Comparison of ENCODE assay signal across 14 mouse cellular contexts in the genomic region with DNA sequence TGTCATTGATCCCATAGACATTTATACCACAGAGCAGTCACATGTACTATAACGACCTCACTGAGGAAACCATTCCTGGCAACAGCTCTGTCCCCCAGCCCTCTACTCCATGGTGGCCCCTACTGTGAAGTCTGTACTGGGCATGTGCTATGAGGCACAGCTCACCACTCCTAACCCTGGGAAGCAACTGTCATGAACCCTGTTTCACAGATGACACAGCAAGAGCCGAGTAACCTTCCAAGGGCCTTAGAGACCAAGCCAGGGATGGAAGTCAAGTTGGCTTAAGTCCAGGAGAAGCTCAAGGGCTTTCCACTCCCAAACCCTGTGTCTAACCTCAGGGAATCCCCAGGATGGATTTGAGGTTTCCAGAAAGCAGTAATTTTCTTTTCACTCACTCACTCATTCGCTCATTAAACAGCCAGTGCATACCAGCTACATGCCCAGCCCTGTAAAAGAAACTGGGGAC.
A peak's percentile ranks its signal among the peaks of the same experiment; 100 is the strongest.
DNase-seq lines count a peak whose midpoint lies in the region; ATAC-seq and TF ChIP-seq lines count a peak whose summit lies in the region.
"Had no signal": no experiment of that assay in that cellular context is flagged by ENCODE, and none has a peak within 500 bp of the region (broad histone marks: within the 10 kb centered on the region; RNA-seq: fewer than 3 reads in every experiment).

No protein-coding gene starts in this region.

- DNase-seq in adrenal gland, adult 8-10 months, result peak; percentile 23
- no peak for DNase-seq in adrenal gland, postnatal 25 days
- no peak for DNase-seq in kidney, postnatal 14 days
- peak; percentile 88 for DNase-seq in Patski (ENCODE audit: low read depth, low spot score)
- DNase-seq in urinary bladder, postnatal 25 days (ENCODE audit: low spot score), result no peak
- DNase-seq in frontal cortex, postnatal 14 days (ENCODE audit: low spot score in 2 of 2), result no peak
- DNase-seq: gastrocnemius, postnatal 25 days; kidney, postnatal 10 days had no signal

- ATAC-seq in kidney, embryonic 14.5 days (ENCODE audit: low FRiP score, low TSS enrichment), result 0 out of 2 replicates have a peak, but pooled peaks have one; percentile 42
- peak; percentile 70 for ATAC-seq in Patski
- peak; percentile 32; the same call in 1 of the 2 replicates for ATAC-seq in liver, embryonic 12.5 days

- peaks cover 14% of the 10 kb centered on the region; the same call in 1 of the 2 replicates for H3K4me1 ChIP-seq in kidney, embryonic 14.5 days (ENCODE audit: control insufficient read depth, insufficient read depth, low read length)
- H3K4me1 ChIP-seq in liver, embryonic 12.5 days, result 0 out of 2 replicates have a peak, but pooled peaks cover 4% of the 10 kb centered on the region
- H3K4me1 ChIP-seq: liver, embryonic 15.5 days had no signal

- H3K4me2 ChIP-seq in kidney, embryonic 14.5 days (replicated peaks; ENCODE audit: low read depth, low read length), result no peak overlapping the region
- H3K4me2 ChIP-seq in liver, embryonic 12.5 days, result no peak overlapping the region
- H3K4me2 ChIP-seq: liver, embryonic 15.5 days; stomach, embryonic 15.5 days had no signal

- H3K9me3 ChIP-seq in kidney, embryonic 14.5 days (ENCODE audit: control insufficient read depth, low read length), result no peaks in the 10 kb centered on the region
- no peaks in the 10 kb centered on the region for H3K9me3 ChIP-seq in liver, embryonic 12.5 days (replicated peaks)
- H3K9me3 ChIP-seq: embryonic facial prominence, embryonic 12.5 days; liver, embryonic 15.5 days; stomach, embryonic 15.5 days had no signal

- in situ Hi-C loops in Patski (cut with MboI; ENCODE audit: low pct_unique_long_range_greater_than_20kb), result no loop called here

- no peak for TF ChIP-seq CTCF in Patski (IDR thresholded peaks at IDR 0.05)

- no peaks in the 10 kb centered on the region for H3K36me3 ChIP-seq in kidney, embryonic 14.5 days (ENCODE audit: control insufficient read depth, insufficient read depth, low read length)
- no peaks in the 10 kb centered on the region for H3K36me3 ChIP-seq in liver, embryonic 12.5 days
- H3K36me3 ChIP-seq: embryonic facial prominence, embryonic 12.5 days; liver, embryonic 15.5 days; stomach, embryonic 15.5 days had no signal

- H3K4me3 ChIP-seq in kidney, embryonic 14.5 days (ENCODE audit: low read length), result no peak overlapping the region
- no peak overlapping the region for H3K4me3 ChIP-seq in liver, embryonic 12.5 days
- H3K4me3 ChIP-seq: embryonic facial prominence, embryonic 12.5 days; liver, embryonic 15.5 days; myocyte; stomach, embryonic 15.5 days had no signal

- CTCF ChIA-PET in Patski (lab: Charles Lee), result interaction anchor here (0.6 to 1.0 kb wide), 4 partner anchors 8 to 411 kb away, joined by 3 read pairs; no protein-coding TSS in a partner anchor

- 74% methylated on average over 3 of the region's 3 CpGs for WGBS in kidney, embryonic 14.5 days
- WGBS in liver, embryonic 12.5 days (ENCODE audit: insufficient replicate concordance), result 56% methylated on average over 3 of the region's 3 CpGs

- H3K27ac ChIP-seq in kidney, embryonic 14.5 days (ENCODE audit: low read depth, low read length), result no peak overlapping the region
- no peak overlapping the region for H3K27ac ChIP-seq in liver, embryonic 12.5 days
- H3K27ac ChIP-seq: embryonic facial prominence, embryonic 12.5 days; liver, embryonic 15.5 days; stomach, embryonic 15.5 days had no signal

- H3K27me3 ChIP-seq in kidney, embryonic 14.5 days (ENCODE audit: control insufficient read depth, insufficient read depth, low read length), result no peaks in the 10 kb centered on the region
- H3K27me3 ChIP-seq in Patski, result no peaks in the 10 kb centered on the region
- no peaks in the 10 kb centered on the region for H3K27me3 ChIP-seq in liver, embryonic 12.5 days (replicated peaks)
- H3K27me3 ChIP-seq: embryonic facial prominence, embryonic 12.5 days; liver, embryonic 15.5 days; stomach, embryonic 15.5 days had no signal

- H3K9ac ChIP-seq in kidney, embryonic 14.5 days (ENCODE audit: low read depth, low read length), result no peak overlapping the region
- H3K9ac ChIP-seq in liver, embryonic 12.5 days, result no peak overlapping the region
- H3K9ac ChIP-seq: embryonic facial prominence, embryonic 12.5 days; liver, embryonic 15.5 days; stomach, embryonic 15.5 days had no signal

- POLR2A ChIA-PET in Patski (lab: Charles Lee), result interaction anchor here (0.7 kb wide), 1 partner anchor 428 kb away, joined by 4 read pairs; no protein-coding TSS in a partner anchor

Comparison
In these comparisons a context has a peak if more than half of its experiments do, and no peak if none do; other contexts are left out.
1. DNase-seq: peak in adrenal gland, adult 8-10 months (single experiment) and Patski (single experiment); none in adrenal gland, postnatal 25 days (single experiment), kidney, postnatal 14 days (single experiment), urinary bladder, postnatal 25 days (single experiment) and frontal cortex, postnatal 14 days (0 of 2).
2. Peak in every context shown above with its lines, with median percentiles within 50 percentile points of each other: ATAC-seq.